In the genomic region with DNA sequence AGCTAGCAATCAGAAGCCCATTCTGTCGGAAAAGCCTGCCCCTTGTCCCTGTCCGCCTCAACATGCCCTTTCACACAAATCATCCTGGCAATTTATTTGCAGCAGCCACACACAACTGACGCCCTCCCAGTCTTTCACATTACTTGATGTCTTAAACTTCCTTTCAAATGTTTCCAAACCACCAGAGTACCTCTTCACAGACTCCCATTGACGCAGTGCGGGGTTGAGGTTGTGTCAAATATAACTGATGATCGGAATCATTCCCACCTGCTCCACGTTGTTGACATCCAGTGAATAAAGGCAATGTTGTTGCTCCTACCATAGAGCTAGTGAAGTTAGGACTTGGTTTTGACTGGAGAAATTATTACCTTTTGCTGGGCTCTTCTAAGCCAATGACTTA, we compare ENCODE assay signal across 23 mouse cellular contexts.
DNase-seq lines count a peak whose midpoint lies in the region; ATAC-seq and TF ChIP-seq lines count a peak whose summit lies in the region.
"Had no signal": no experiment of that assay in that cellular context is flagged by ENCODE, and none has a peak within 500 bp of the region (broad histone marks: within the 10 kb centered on the region; RNA-seq: fewer than 3 reads in every experiment).

No protein-coding gene starts in this region.

- no peak overlapping the region for H3K9ac ChIP-seq in kidney, embryonic 15.5 days
- no peak overlapping the region for H3K9ac ChIP-seq in lung, embryonic 14.5 days
- H3K9ac ChIP-seq in hindbrain, postnatal 0 days (replicated peaks; ENCODE audit: low read length): no peak overlapping the region
- H3K9ac ChIP-seq: forebrain, embryonic 13.5 days; hindbrain, embryonic 12.5 days; hindbrain, embryonic 15.5 days had no signal

- WGBS in kidney, embryonic 15.5 days: 40% methylated on average over 7 of the region's 7 CpGs
- WGBS in lung, embryonic 14.5 days: 61% methylated on average over 7 of the region's 7 CpGs
- 89% methylated on average over 7 of the region's 7 CpGs for WGBS in hindbrain, postnatal 0 days

- no peak overlapping the region for H3K27ac ChIP-seq in kidney, embryonic 15.5 days
- no peak overlapping the region for H3K27ac ChIP-seq in lung, embryonic 14.5 days (ENCODE audit: low read depth)
- H3K27ac ChIP-seq in hindbrain, postnatal 0 days: no peak overlapping the region
- H3K27ac ChIP-seq: forebrain, embryonic 10.5 days; forebrain, embryonic 13.5 days; gastrocnemius, adult 2 months; hindbrain, embryonic 12.5 days; hindbrain, embryonic 15.5 days had no signal

- H3K36me3 ChIP-seq in kidney, embryonic 15.5 days: no peaks in the 10 kb centered on the region
- H3K36me3 ChIP-seq in lung, embryonic 14.5 days (ENCODE audit: insufficient read depth): no peaks in the 10 kb centered on the region
- H3K36me3 ChIP-seq in hindbrain, postnatal 0 days (ENCODE audit: insufficient read depth, low read length): no peaks in the 10 kb centered on the region
- H3K36me3 ChIP-seq: forebrain, embryonic 10.5 days; hindbrain, embryonic 12.5 days; hindbrain, embryonic 15.5 days had no signal

- DNase-seq in embryo, embryonic 10 days (ENCODE audit: low spot score): peak; percentile 13
- DNase-seq in embryo, embryonic 9.5 days (ENCODE audit: extremely low spot score): no peak
- no peak for DNase-seq in kidney, postnatal 14 days
- DNase-seq in lung, embryonic 14.5 days: no peak
- no peak for DNase-seq in lung, postnatal 14 days
- DNase-seq in layer of hippocampus, adult 9-10 months (ENCODE audit: low spot score): no peak
- no peak for DNase-seq in hindbrain, postnatal 0 days (ENCODE audit: low spot score)
- DNase-seq: adrenal gland, adult 8-10 months; adrenal gland, postnatal 25 days; cerebellum, adult 11-12 months; cerebellum, adult 8-10 months; cerebellum, postnatal 10 days; cerebellum, postnatal 36 days; gastrocnemius, adult 2 months; gastrocnemius, postnatal 14 days had no signal

- TF ChIP-seq CTCF in lung, embryonic 14.5 days (IDR thresholded peaks at IDR 0.05; ENCODE audit: low read depth): no peak
- TF ChIP-seq CTCF in hindbrain, postnatal 0 days (IDR thresholded peaks at IDR 0.05; ENCODE audit: low read depth): no peak

- ATAC-seq in kidney, embryonic 15.5 days (replicated peaks; ENCODE audit: low FRiP score): peak; percentile 22; the same call in 1 of the 2 replicates
- ATAC-seq in lung, embryonic 14.5 days (ENCODE audit: insufficient read depth): 0 out of 2 replicates have a peak, but pooled peaks have one; percentile 4
- ATAC-seq in hindbrain, postnatal 0 days: no peak
- ATAC-seq: activated CD4-positive, CD25-positive, alpha-beta regulatory T cell, adult 4 months; forebrain, embryonic 13.5 days; forebrain, embryonic 16.5 days had no signal

- H3K4me3 ChIP-seq in kidney, embryonic 15.5 days (replicated peaks): no peak overlapping the region
- no peak overlapping the region for H3K4me3 ChIP-seq in lung, embryonic 14.5 days (ENCODE audit: low read depth, low read length)
- no peak overlapping the region for H3K4me3 ChIP-seq in hindbrain, postnatal 0 days (ENCODE audit: low read length)
- H3K4me3 ChIP-seq: forebrain, embryonic 10.5 days; forebrain, embryonic 13.5 days; gastrocnemius, adult 2 months; hindbrain, embryonic 12.5 days; hindbrain, embryonic 15.5 days had no signal

- H3K9me3 ChIP-seq in kidney, embryonic 15.5 days (replicated peaks): no peaks in the 10 kb centered on the region
- no peaks in the 10 kb centered on the region for H3K9me3 ChIP-seq in lung, embryonic 14.5 days (ENCODE audit: low read depth, low read length)
- no peaks in the 10 kb centered on the region for H3K9me3 ChIP-seq in hindbrain, postnatal 0 days (ENCODE audit: low read length)
- H3K9me3 ChIP-seq: forebrain, embryonic 10.5 days; forebrain, embryonic 13.5 days; hindbrain, embryonic 12.5 days; hindbrain, embryonic 15.5 days had no signal

- no peak overlapping the region for H3K4me2 ChIP-seq in kidney, embryonic 15.5 days
- H3K4me2 ChIP-seq in lung, embryonic 14.5 days: no peak overlapping the region
- H3K4me2 ChIP-seq in hindbrain, postnatal 0 days (ENCODE audit: low read depth, low read length): no peak overlapping the region
- H3K4me2 ChIP-seq: forebrain, embryonic 13.5 days; heart, embryonic 11.5 days; hindbrain, embryonic 12.5 days; hindbrain, embryonic 15.5 days had no signal

- no peaks in the 10 kb centered on the region for H3K27me3 ChIP-seq in kidney, embryonic 15.5 days
- no peaks in the 10 kb centered on the region for H3K27me3 ChIP-seq in lung, embryonic 14.5 days (ENCODE audit: insufficient read depth, low read length)
- no peaks in the 10 kb centered on the region for H3K27me3 ChIP-seq in hindbrain, postnatal 0 days (ENCODE audit: insufficient read depth, low read length)
- H3K27me3 ChIP-seq: forebrain, embryonic 13.5 days; hindbrain, embryonic 12.5 days; hindbrain, embryonic 15.5 days had no signal

- H3K4me1 ChIP-seq in kidney, embryonic 15.5 days: 0 out of 2 replicates have a peak, but pooled peaks cover 10% of the 10 kb centered on the region
- no peaks in the 10 kb centered on the region for H3K4me1 ChIP-seq in lung, embryonic 14.5 days (ENCODE audit: insufficient read depth)
- no peaks in the 10 kb centered on the region for H3K4me1 ChIP-seq in hindbrain, postnatal 0 days (ENCODE audit: insufficient read depth, low read length)
- H3K4me1 ChIP-seq: forebrain, embryonic 10.5 days; forebrain, embryonic 13.5 days; hindbrain, embryonic 12.5 days had no signal
